Mouse (Mus musculus): ENCODE measurements around the gene Cst12. TPM values are rescaled to one million over a fixed set of nuclear protein-coding genes. Genes with fewer than 3 reads are reported as not detected.

The Cst12 gene
- polyA plus RNA-seq, 1 experiment from 2014 or later: not detected

Other genes with a start within 250 kb of the Cst12 start
- gene Nxt1, start 116.8 kb upstream of the Cst12 start, polyA plus RNA-seq (2015; fragmentation: Nextera tagmentation; extraction: Ambion mirVana): 66.4 and 67.0 TPM in 2 replicates
- gene Gzf1, start 108.3 kb upstream of the Cst12 start, polyA plus RNA-seq (2015; fragmentation: Nextera tagmentation; extraction: Ambion mirVana): 18.9 and 19.6 TPM in 2 replicates
- gene Napb, start 56.9 kb upstream of the Cst12 start, polyA plus RNA-seq (2015; fragmentation: Nextera tagmentation; extraction: Ambion mirVana): 4.9 TPM in 2 replicates
- gene Cstl1, start 39.0 kb upstream of the Cst12 start, polyA plus RNA-seq (2015; fragmentation: Nextera tagmentation; extraction: Ambion mirVana): not detected in 2 replicates
- gene Cst11, start 17.9 kb upstream of the Cst12 start, polyA plus RNA-seq (2015; fragmentation: Nextera tagmentation; extraction: Ambion mirVana): not detected in 2 replicates
- gene 8030411F24Rik, start 7.4 kb upstream of the Cst12 start, polyA plus RNA-seq (2015; fragmentation: Nextera tagmentation; extraction: Ambion mirVana): not detected in 2 replicates
- 2.5 and 4.3 TPM in 2 replicates for gene Cst8, start 9.4 kb downstream of the Cst12 start, polyA plus RNA-seq (2015; fragmentation: Nextera tagmentation; extraction: Ambion mirVana)
- not detected in 2 replicates for gene Cst13, start 30.7 kb downstream of the Cst12 start, polyA plus RNA-seq (2015; fragmentation: Nextera tagmentation; extraction: Ambion mirVana)
- not detected in 2 replicates for gene Cst9, start 45.8 kb downstream of the Cst12 start, polyA plus RNA-seq (2015; fragmentation: Nextera tagmentation; extraction: Ambion mirVana)
- not detected in 2 replicates for gene 9230104L09Rik, start 75.7 kb downstream of the Cst12 start, polyA plus RNA-seq (2015; fragmentation: Nextera tagmentation; extraction: Ambion mirVana)
- 470 and 499 TPM in 2 replicates for gene Cst3, start 86.3 kb downstream of the Cst12 start, polyA plus RNA-seq (2015; fragmentation: Nextera tagmentation; extraction: Ambion mirVana)
- not detected in 2 replicates for gene Gm1330, start 213.9 kb downstream of the Cst12 start, polyA plus RNA-seq (2015; fragmentation: Nextera tagmentation; extraction: Ambion mirVana)
- not detected in 2 replicates for gene Gm10750, start 227.9 kb downstream of the Cst12 start, polyA plus RNA-seq (2015; fragmentation: Nextera tagmentation; extraction: Ambion mirVana)

All from stomach, embryonic 16.5 days (tissue).